Mouse (Mus musculus): ENCODE data around the gene Cct3.
"Not testable (repeated sequence)": the region's sequence is repeated elsewhere in the genome, so short reads cannot be mapped to it uniquely, and the experiment has no call there.

GRCm38 (mm10) chr3:88281141-88281916 lies 15.6 kb upstream of the Cct3 start:
- not testable (repeated sequence) for TF ChIP-seq POLR2A (IDR thresholded peaks at IDR 0.05; ENCODE audit: low read depth, low read length); CTCF (conservative IDR thresholded peaks at IDR 0.05; ENCODE audit: insufficient read depth, insufficient read length, low read depth, low read length)

Measured in kidney, adult 2 months (tissue).